ENCODE assay signal across 15 mouse cellular contexts in the genomic region with DNA sequence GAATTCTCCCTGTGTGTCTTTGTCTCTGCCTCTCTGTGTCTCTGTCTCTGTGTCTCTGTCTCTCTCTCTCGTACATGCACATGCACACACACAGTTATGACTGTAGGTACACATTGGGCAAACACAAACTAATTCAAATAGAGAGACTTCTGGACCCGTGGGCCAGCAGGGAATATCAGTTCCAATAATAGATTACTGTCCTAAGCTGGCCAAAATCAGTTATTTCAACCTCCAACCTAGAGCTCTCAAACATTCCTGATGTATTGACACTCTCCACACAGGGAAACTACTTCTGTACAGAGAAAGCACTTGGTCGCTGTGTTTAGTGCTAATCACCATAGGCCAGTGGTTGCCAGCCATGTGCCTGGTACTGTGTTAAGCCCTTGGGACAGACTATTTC.
DNase-seq lines count a peak whose midpoint lies in the region; TF ChIP-seq lines count a peak whose summit lies in the region.
"Had no signal": no experiment of that assay in that cellular context is flagged by ENCODE, and none has a peak within 500 bp of the region (broad histone marks: within the 10 kb centered on the region; RNA-seq: fewer than 3 reads in every experiment).

No protein-coding gene starts in this region.

- 24% methylated on average over 3 of the region's 3 CpGs for WGBS in liver, adult 2 months

- TF ChIP-seq CTCF in liver, adult 2 months (IDR thresholded peaks at IDR 0.05; ENCODE audit: low read depth, low read length) = no peak

- no peak overlapping the region; the same call in 1 of the 2 replicates for H3K27ac ChIP-seq in liver, adult 2 months (replicated peaks; ENCODE audit: insufficient read depth, low read depth, low read length)

- H3K9ac ChIP-seq in liver, adult 2 months (ENCODE audit: low read depth, low read length) = no peak overlapping the region

- no peaks in the 10 kb centered on the region for H3K36me3 ChIP-seq in liver, adult 2 months (ENCODE audit: control insufficient read depth, insufficient read depth, low read length)
- H3K36me3 ChIP-seq: G1E had no signal

- peak; percentile 13 for DNase-seq in adrenal gland, postnatal 10 days
- no peak for DNase-seq in adrenal gland, postnatal 25 days
- DNase-seq in liver, adult 2 months (ENCODE audit: extremely low read depth, low read depth, low spot score) = peak; percentile 93
- no peak for DNase-seq in liver
- DNase-seq: adrenal gland, adult 2 months; adrenal gland, adult 8-10 months; adrenal gland, postnatal 14 days; adrenal gland, postnatal 36 days; B cell, adult 2 months; cerebellum, adult 11 months; cerebellum, adult 11-12 months; cerebellum, adult 18-20 months; cerebellum, adult 2 months; cerebellum, adult 8-10 months had no signal

- no peaks in the 10 kb centered on the region for H3K27me3 ChIP-seq in liver, adult 2 months (ENCODE audit: control insufficient read depth, insufficient read depth, low read length)

- H3K4me3 ChIP-seq in liver, adult 2 months (ENCODE audit: insufficient read depth, low read depth, low read length) = no peak overlapping the region

- H3K4me1 ChIP-seq in liver, adult 2 months (ENCODE audit: control insufficient read depth, insufficient read depth, low read length) = peaks cover 19% of the 10 kb centered on the region

- no peak for TF ChIP-seq POLR2A in liver, adult 2 months (IDR thresholded peaks at IDR 0.05; ENCODE audit: extremely low read depth, insufficient read depth, low read length)

- H3K79me2 ChIP-seq in liver, adult 2 months (ENCODE audit: control insufficient read depth, insufficient read depth, low read length) = no peaks in the 10 kb centered on the region

Comparison
In these comparisons a context has a peak if more than half of its experiments do, and no peak if none do; other contexts are left out.
1. DNase-seq: peak in adrenal gland, postnatal 10 days (single experiment) and liver, adult 2 months (single experiment); none in adrenal gland, postnatal 25 days (single experiment) and liver (single experiment).